Mouse (Mus musculus) frontal cortex, postnatal 14 days (tissue): Measurements from ENCODE around the gene Rnf43.

ENCODE experiments used
- DNase-seq, 2 experiments: peaks; one replicate each; pipeline ENCODE4 v3.0.0; 2022; ENCODE audit warnings: low spot score in 2 of 2

Rnf43 gene

GRCm38 (mm10) chr11:87710262-87710615, 47.7 kb downstream of the Rnf43 start:
- no peak for DNase-seq

DNA sequence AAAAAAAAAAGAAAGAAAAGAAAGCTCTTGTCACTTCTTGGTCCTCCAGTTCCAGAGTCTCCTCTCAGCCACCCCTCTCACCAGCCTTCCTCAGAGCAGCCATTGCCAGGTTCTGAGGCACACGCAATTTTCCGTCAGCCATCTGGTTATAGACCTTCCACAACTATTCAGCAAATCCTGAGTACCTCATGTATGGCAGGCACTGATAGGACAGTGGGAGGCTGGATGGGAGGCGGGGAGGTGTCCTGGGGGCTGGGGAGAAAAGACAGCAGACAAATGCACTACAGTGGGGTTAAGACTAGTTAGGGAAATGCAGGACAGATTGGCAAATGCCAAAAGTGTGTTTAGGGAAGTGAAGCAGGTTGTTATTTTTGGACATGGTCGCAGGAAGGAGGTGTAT, 49.7 kb downstream of the Rnf43 start:
- no peak for DNase-seq

- DNase-seq: no peak
Measured at GRCm38 (mm10) chr11:87715999-87716398, 53.5 kb downstream of the Rnf43 start.

- DNase-seq: no peak
Measured at GRCm38 (mm10) chr11:87719526-87719925, 57.0 kb downstream of the Rnf43 start.

GRCm38 (mm10) chr11:87720324-87720723, 57.8 kb downstream of the Rnf43 start:
- DNase-seq: no peak

DNA sequence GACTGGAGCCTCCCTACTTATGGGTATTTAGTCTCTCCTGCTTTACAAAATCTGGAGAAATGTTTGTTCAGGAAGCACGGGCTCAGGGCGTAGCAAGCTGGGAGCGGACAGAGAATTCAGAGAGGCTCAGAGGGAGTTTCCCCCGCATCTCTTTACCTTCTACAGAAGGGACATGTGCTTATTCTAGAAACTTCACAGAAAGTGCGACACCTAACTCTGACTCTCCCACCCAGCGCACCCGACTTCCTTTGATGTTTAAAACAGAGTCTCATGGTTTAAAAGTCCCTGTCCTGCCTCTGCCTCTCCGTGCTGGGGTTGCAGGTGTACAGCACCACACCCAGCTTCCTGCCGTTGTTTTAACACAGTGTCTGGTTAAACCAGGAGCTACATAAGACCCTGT, 58.3 kb downstream of the Rnf43 start:
- DNase-seq: no peak

DNA sequence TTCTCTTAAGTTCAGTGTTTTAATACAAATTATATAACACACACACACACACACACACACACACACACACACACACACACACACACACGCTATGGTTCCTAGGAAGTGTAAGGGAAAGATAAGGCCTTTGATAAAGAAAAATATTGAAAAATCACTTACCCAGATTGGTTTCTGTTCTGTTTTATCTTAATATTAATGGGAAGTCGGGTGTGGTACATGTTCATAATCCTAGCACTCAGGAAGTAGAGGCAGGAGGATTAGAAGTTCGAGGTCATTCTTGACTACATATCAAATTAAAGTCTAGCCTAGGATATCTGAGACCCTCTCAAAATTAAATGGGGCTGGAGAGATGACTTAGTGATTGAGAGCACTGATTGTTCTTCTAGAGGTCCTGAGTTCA, 59.6 kb downstream of the Rnf43 start:
- DNase-seq: no peak

GRCm38 (mm10) chr11:87722891-87723290, 60.4 kb downstream of the Rnf43 start:
- no peak for DNase-seq

GRCm38 (mm10) chr11:87725515-87725914, 63.0 kb downstream of the Rnf43 start:
- no peak for DNase-seq

DNA sequence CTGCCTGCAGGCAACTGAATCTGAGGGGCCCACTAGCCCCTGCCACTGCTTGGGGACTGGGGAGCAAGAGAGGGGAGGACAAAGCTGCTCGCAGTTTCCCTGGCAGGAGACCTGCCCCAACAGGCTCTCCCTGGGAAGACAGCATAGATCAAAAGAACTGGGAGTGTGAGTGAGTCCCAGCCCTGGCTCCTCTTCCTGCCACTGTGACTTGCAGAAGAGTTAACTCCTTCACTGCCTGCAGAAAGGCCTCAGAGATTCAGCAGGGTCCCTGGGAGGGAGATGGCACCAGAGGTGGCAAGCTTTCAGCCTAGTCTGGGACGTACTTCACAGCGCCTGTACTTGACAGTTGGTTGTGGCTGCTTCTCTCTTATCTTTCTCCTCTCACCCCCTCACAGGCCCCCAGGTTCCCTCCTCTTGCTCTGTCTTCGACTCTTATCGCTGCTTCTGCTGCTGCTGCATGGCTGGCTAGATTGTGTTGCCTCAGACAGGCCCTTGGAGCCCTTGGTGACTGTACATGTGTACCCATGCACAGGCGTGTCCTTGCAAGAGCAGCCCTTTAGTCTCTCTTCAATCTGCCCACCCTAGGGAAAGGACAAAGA, 63.5 kb downstream of the Rnf43 start:
- DNase-seq: no peak

DNA sequence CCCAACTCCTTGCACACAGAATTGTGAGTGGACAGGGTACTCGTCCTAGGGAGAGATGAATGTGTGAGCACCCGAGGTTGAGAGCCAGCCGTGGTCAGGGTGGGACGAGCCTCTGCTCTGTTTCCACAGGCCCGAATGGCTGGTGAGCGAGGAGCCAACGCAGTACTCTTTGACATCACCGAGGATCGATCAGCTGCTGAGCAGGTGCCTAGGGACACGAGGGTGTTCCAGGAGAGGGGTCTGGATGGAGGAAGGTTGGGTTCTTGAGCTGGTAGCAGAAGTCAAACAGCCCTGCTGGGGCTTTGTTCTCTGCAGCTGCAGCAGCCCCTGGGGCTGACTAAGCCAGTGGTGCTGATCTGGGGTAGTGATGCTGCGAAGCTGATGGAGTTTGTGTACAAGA, 64.5 kb downstream of the Rnf43 start:
- DNase-seq: no peak

- no peak for DNase-seq
Measured at GRCm38 (mm10) chr11:87727471-87727870, 64.9 kb downstream of the Rnf43 start.

- DNase-seq: no peak
Measured at GRCm38 (mm10) chr11:87728850-87729592, 66.5 kb downstream of the Rnf43 start.

DNA sequence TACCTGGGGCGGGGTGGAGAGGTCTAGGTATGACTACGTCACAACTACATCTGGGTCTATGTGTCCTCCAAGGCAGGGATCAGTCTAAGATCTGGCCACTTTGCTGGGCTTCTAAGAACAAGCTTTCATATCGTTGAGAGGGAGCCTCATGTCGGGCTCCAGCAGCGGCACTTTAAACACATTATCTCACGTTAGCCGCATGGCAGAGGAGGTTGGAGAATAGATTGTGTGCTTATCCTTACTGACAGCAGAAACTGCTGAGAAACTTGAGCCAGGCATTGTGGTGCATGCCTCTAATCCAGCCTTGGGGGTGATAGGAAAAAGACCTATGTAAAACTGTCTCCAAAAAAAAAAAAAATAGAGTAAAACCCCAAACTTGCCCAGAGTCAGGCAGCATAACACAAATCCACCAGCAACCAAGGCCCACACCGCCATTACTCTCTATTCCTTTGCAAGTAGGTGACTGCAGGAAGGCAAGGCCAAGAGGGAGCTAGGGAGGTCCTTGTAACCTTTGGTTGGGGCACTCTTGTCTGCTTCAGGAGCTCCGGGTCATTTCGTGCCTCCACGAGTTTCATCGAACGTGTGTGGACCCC, 67.2 kb downstream of the Rnf43 start:
- DNase-seq: no peak

- no peak for DNase-seq
Measured at GRCm38 (mm10) chr11:87730652-87731310, 68.3 kb downstream of the Rnf43 start.

GRCm38 (mm10) chr11:87734346-87734745, 71.8 kb downstream of the Rnf43 start:
- DNase-seq: no peak

GRCm38 (mm10) chr11:87735691-87736090, 73.2 kb downstream of the Rnf43 start:
- no peak for DNase-seq

GRCm38 (mm10) chr11:87736647-87737134, 74.2 kb downstream of the Rnf43 start:
- DNase-seq: peak in 1 of 2 experiments; percentile 46

GRCm38 (mm10) chr11:87737175-87737740, 74.7 kb downstream of the Rnf43 start, which contains the start of gene Supt4a:
Gene Supt4a, plus strand, starts transcription at chr11:87737552.
- peak; percentile 83 to 90 for DNase-seq

DNA sequence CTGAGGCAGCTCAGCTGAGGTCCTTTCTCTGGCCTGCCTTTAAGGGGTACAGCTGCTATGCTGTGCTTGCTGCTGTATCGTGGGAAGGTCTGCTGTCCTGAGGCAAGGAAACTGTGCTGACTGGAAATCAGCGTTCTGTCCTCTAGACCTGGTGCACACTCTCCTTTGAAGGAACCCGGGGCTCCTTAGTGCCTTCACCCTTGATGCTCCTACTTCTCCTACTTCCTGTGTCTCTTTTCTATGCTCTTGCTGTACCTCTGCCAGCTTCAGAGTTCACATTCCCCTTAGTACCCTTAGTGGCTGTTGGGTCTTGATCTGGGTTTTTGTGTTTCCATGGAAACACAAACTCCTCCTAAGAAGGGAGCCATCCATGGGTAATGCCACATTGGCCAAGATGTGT, 81.2 kb downstream of the Rnf43 start:
- no peak for DNase-seq

DNA sequence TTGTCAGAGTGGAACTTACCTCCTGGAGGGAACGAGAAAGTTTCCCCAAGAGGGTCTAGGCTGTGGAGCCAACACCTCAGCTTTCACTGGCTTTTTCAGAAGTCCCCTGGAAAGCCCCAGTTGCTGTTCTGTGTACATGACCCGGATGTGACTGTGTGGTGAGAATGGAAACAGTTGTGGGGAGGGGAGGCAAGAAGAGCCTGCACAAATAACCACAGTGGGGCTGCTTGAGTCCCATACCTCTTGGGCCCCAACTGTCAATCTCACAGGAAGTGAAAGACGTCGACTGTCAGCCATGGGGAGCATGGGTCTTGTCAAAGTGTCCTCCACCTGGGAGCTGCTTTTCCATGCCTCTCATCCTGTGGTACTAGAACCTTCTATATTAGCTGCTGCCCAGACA, 82.4 kb downstream of the Rnf43 start:
- DNase-seq: no peak
